ENCODE assay signal across 16 mouse cellular contexts in genomic region chr4:151709269-151709668, GRCm38 (mm10).
DNase-seq lines count a peak whose midpoint lies in the region; ATAC-seq and TF ChIP-seq lines count a peak whose summit lies in the region.
"Had no signal": no experiment of that assay in that cellular context is flagged by ENCODE, and none has a peak within 500 bp of the region (broad histone marks: within the 10 kb centered on the region; RNA-seq: fewer than 3 reads in every experiment).

No protein-coding gene starts in this region.

- H3K4me3 ChIP-seq in G1E (ENCODE audit: low read depth, low read length), result 0 out of 2 replicates have a peak overlapping the region, but pooled peaks have one; percentile 18
- H3K4me3 ChIP-seq: forebrain, embryonic 15.5 days; heart, embryonic 13.5 days; hindbrain, embryonic 15.5 days had no signal

- H3K27me3 ChIP-seq in G1E (ENCODE audit: insufficient read depth, low read length), result no peaks in the 10 kb centered on the region; the same call in 1 of the 2 replicates
- H3K27me3 ChIP-seq: forebrain, embryonic 15.5 days; heart, embryonic 13.5 days; hindbrain, embryonic 15.5 days had no signal

- peak; percentile 37 to 53 for DNase-seq in cerebellum, postnatal 25 days
- DNase-seq in cerebellum, adult 9-10 months, result no peak
- DNase-seq in G1E (ENCODE audit: low spot score), result no peak
- DNase-seq in thymus, adult 18-20 months, result peak; percentile 19 to 27
- DNase-seq in thymus, postnatal 14 days, result peak; percentile 62
- no peak for DNase-seq in frontal cortex, adult 2 months (ENCODE audit: extremely low spot score in 1 of 2, low spot score in 1 of 2)
- DNase-seq in adipocyte (ENCODE audit: low spot score), result no peak
- DNase-seq in urinary bladder, postnatal 25 days (ENCODE audit: low spot score), result no peak
- DNase-seq: adrenal gland, postnatal 14 days; cerebellum, adult 18-20 months; gastrocnemius, postnatal 14 days; heart, postnatal 36 days had no signal

- TF ChIP-seq CTCF in G1E (IDR thresholded peaks at IDR 0.05; ENCODE audit: low read depth, low read length), result no peak

- H3K9me3 ChIP-seq in G1E (replicated peaks), result peaks cover 91% of the 10 kb centered on the region
- H3K9me3 ChIP-seq: forebrain, embryonic 15.5 days; heart, embryonic 13.5 days; hindbrain, embryonic 15.5 days had no signal

- no peaks in the 10 kb centered on the region for H3K36me3 ChIP-seq in G1E (replicated peaks)
- H3K36me3 ChIP-seq: forebrain, embryonic 15.5 days; heart, embryonic 13.5 days; hindbrain, embryonic 15.5 days had no signal

- H3K4me1 ChIP-seq in G1E (ENCODE audit: insufficient read depth, low read depth, low read length), result no peaks in the 10 kb centered on the region
- H3K4me1 ChIP-seq: forebrain, embryonic 15.5 days had no signal

- no peak for ATAC-seq in G1E (ENCODE audit: extremely low read depth, insufficient number of reproducible peaks, low FRiP score, poor library complexity, severe bottlenecking)
- ATAC-seq: forebrain, embryonic 15.5 days; intestine, embryonic 16.5 days had no signal

Comparison
In these comparisons a context has a peak if more than half of its experiments do, and no peak if none do; other contexts are left out.
1. DNase-seq: peak in cerebellum, postnatal 25 days (2 of 2), thymus, adult 18-20 months (2 of 2) and thymus, postnatal 14 days (single experiment); none in cerebellum, adult 9-10 months (single experiment), G1E (single experiment), frontal cortex, adult 2 months (0 of 2), adipocyte (single experiment) and urinary bladder, postnatal 25 days (single experiment).